In the genomic region with DNA sequence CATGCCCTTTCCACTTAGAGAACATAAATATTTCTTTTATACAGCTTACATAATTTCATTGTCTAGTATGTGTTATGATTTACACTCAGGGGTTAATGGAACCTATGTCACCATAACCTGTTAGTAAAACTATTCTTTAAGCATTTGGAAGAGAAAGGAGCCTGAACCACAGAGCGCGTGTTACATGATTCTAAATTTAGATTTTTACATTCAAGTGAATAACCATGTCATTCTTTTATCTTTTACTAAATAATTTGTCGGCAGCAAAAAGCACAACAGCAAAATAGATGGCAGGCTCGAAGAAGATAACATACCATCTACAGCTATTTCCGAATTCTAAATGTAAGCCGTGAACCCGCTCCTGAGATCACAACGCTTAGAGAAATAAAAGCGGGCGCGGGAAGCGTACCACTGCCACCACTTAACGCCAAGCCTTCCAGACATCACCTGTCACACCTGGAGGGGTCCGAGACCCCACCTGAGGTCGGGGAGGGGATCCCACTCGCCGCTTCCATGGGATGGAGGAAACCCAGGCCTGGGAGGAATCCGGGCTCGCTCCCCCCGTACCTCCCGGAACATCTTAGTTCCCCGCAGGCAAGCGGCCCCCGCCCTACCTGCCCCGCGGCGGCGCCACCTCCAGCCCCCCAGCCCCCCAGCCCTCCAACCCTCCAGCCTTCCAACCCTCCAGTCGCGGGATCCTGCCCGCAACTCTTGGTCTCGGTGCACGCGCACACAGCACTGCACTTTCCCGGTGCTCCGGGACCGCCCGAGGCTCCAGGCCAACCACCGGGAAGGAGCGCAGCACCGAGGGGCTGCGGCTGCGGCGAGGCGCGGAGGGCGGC, we compare ENCODE assay signal across 8 mouse cellular contexts. TPM values are rescaled to one million over a fixed set of nuclear protein-coding genes. Genes with fewer than 3 reads are reported as not detected.
DNase-seq lines count a peak whose midpoint lies in the region; ATAC-seq lines count a peak whose summit lies in the region.

No protein-coding gene starts in this region.

- H3K27me3 ChIP-seq in forebrain, embryonic 14.5 days (replicated peaks; ENCODE audit: control insufficient read depth, insufficient read depth, low read length) = no peaks in the 10 kb centered on the region
- H3K27me3 ChIP-seq in liver, embryonic 11.5 days (replicated peaks; ENCODE audit: control insufficient read depth, insufficient read depth, low read length) = peaks cover 19% of the 10 kb centered on the region

- peak; percentile 79 for ATAC-seq in forebrain, embryonic 14.5 days
- ATAC-seq in liver, embryonic 11.5 days (replicated peaks; ENCODE audit: low FRiP score) = peak; percentile 53
- ATAC-seq in monocyte, adult 5-6 weeks (replicated peaks; ENCODE audit: insufficient number of reproducible peaks, low FRiP score, low TSS enrichment, poor library complexity, severe bottlenecking) = no peak

- peak overlapping the region; percentile 91 for H3K4me2 ChIP-seq in forebrain, embryonic 14.5 days (ENCODE audit: low read length)
- H3K4me2 ChIP-seq in liver, embryonic 11.5 days = peak overlapping the region; percentile 99

- intact Hi-C loops in gastrocnemius, postnatal 36 days (cut with DNase I) = loop anchor here (5.0 kb wide), 1 partner anchor 97 kb away; no protein-coding TSS in a partner anchor

- H3K4me1 ChIP-seq in forebrain, embryonic 14.5 days (ENCODE audit: control insufficient read depth, insufficient read depth, low read length) = 0 out of 2 replicates have a peak, but pooled peaks cover 2% of the 10 kb centered on the region
- peaks cover 6% of the 10 kb centered on the region; the same call in 1 of the 2 replicates for H3K4me1 ChIP-seq in liver, embryonic 11.5 days (replicated peaks; ENCODE audit: control insufficient read depth, insufficient read depth, low read length)

- peak overlapping the region; percentile 79 for H3K4me3 ChIP-seq in forebrain, embryonic 14.5 days (ENCODE audit: low read depth, low read length)
- peak overlapping the region; percentile 85 for H3K4me3 ChIP-seq in liver, embryonic 11.5 days (ENCODE audit: low read depth, low read length)

- no peaks in the 10 kb centered on the region for H3K36me3 ChIP-seq in forebrain, embryonic 14.5 days (ENCODE audit: control insufficient read depth, insufficient read depth, low read length)
- no peaks in the 10 kb centered on the region for H3K36me3 ChIP-seq in liver, embryonic 11.5 days (ENCODE audit: control insufficient read depth, insufficient read depth, low read length)

- WGBS in forebrain, embryonic 14.5 days = 5% methylated on average over 29 of the region's 47 CpGs
- WGBS in liver, embryonic 11.5 days = 3% methylated on average over 47 of the region's 47 CpGs

- peak overlapping the region; percentile 81 for H3K9ac ChIP-seq in forebrain, embryonic 14.5 days (ENCODE audit: low read length)
- H3K9ac ChIP-seq in liver, embryonic 11.5 days (ENCODE audit: low read depth, low read length) = peak overlapping the region; percentile 73

- DNase-seq in gastrocnemius, postnatal 25 days = peak; percentile 29
- no peak for DNase-seq in gastrocnemius, postnatal 36 days
- DNase-seq in spleen, postnatal 10 days (ENCODE audit: low spot score in 2 of 2) = peak; percentile 15 to 27
- DNase-seq in spleen, adult 18-20 months = no peak
- DNase-seq in forebrain, embryonic 14.5 days (ENCODE audit: low spot score) = peak; percentile 13
- peak; percentile 39 for DNase-seq in liver, embryonic 11.5 days (ENCODE audit: low spot score)
- DNase-seq in testis, postnatal 10 days (ENCODE audit: low spot score) = peak; percentile 50

- no peaks in the 10 kb centered on the region for H3K9me3 ChIP-seq in forebrain, embryonic 14.5 days (replicated peaks; ENCODE audit: control insufficient read depth, low read length)
- no peaks in the 10 kb centered on the region for H3K9me3 ChIP-seq in liver, embryonic 11.5 days (ENCODE audit: control insufficient read depth, low read length)

- H3K27ac ChIP-seq in forebrain, embryonic 14.5 days (ENCODE audit: low read depth, low read length) = peak overlapping the region; percentile 44; the same call in 1 of the 2 replicates
- H3K27ac ChIP-seq in liver, embryonic 11.5 days (ENCODE audit: low read depth, low read length) = no peak overlapping the region

RNA-seq across cellular contexts. Expression of gene Mgat4a, which starts 0.6 kb away (rescaled TPM):
- 1 to 10 TPM; 3.5 to 4.6 TPM for total RNA-seq in gastrocnemius, postnatal 25 days (2021)
- 1 to 10 TPM; 3.4 to 6.0 TPM for total RNA-seq in gastrocnemius, postnatal 36 days (2021)
- 7.0 and 7.8 TPM in 2 replicates for polyA plus RNA-seq in forebrain, embryonic 14.5 days (2014; fragmentation: Nextera tagmentation; extraction: Ambion mirVana)
- polyA plus RNA-seq in liver, embryonic 11.5 days (2014; fragmentation: Nextera tagmentation; extraction: Ambion mirVana) = 2.6 TPM in 2 replicates
- 19.1 to 38.8 TPM (median 27.1 TPM) in 3 replicates for total RNA-seq in monocyte, adult 5-6 weeks (2017)

Comparison
In these comparisons a context has a peak if more than half of its experiments do, and no peak if none do; other contexts are left out.
1. DNase-seq: peak in gastrocnemius, postnatal 25 days (single experiment), spleen, postnatal 10 days (2 of 2), forebrain, embryonic 14.5 days (single experiment), liver, embryonic 11.5 days (single experiment) and testis, postnatal 10 days (single experiment); none in gastrocnemius, postnatal 36 days (0 of 2) and spleen, adult 18-20 months (0 of 2).